Mouse (Mus musculus): ENCODE data around the gene Olfr70. TPM values are rescaled to one million over a fixed set of nuclear protein-coding genes. Genes with fewer than 3 reads are reported as not detected.
A peak's percentile ranks its signal among the peaks of the same experiment; 100 is the strongest.

Gene Olfr70
- total RNA-seq, 2 experiments from 2014 or later, result not detected

GRCm38 (mm10) chr4:43653161-43654015 lies 47.2 kb downstream of the Olfr70 start, which contains the start of gene Spag8:
Gene Spag8, minus strand, starts transcription at chr4:43653594.
- DNase-seq, result peak in 1 of 2 experiments; percentile 35

- DNase-seq, result no peak
Measured at GRCm38 (mm10) chr4:43652726-43653125, 47.9 kb downstream of the Olfr70 start.

GRCm38 (mm10) chr4:43649783-43650182 lies 50.8 kb downstream of the Olfr70 start:
- no peak for DNase-seq

Other genes starting within 250 kb of the Olfr70 start
- gene Cd72, start 246.2 kb downstream of the Olfr70 start, total RNA-seq (2021), result not detected
- not detected for gene Sit1, start 217.1 kb downstream of the Olfr70 start, total RNA-seq (2021)
- 10 to 100 TPM; 25.0 to 26.0 TPM for gene Ccdc107, start 207.9 kb downstream of the Olfr70 start, total RNA-seq (2021)
- under 1 TPM; 0.56 to 0.82 TPM for gene Arhgef39, start 201.1 kb downstream of the Olfr70 start, total RNA-seq (2021)
- under 1 TPM; 0.17 to 0.35 TPM for gene Car9, start 193.8 kb downstream of the Olfr70 start, total RNA-seq (2021)
- 1 to 10 TPM; 4.8 to 6.9 TPM for gene Tpm2, start 177.0 kb downstream of the Olfr70 start, total RNA-seq (2021)
- gene Creb3, start 138.5 kb downstream of the Olfr70 start, total RNA-seq (2021), result 10 to 100 TPM; 72.6 to 73.2 TPM
- gene Tln1, start 138.1 kb downstream of the Olfr70 start, total RNA-seq (2021), result 10 to 100 TPM; 44.8 to 49.0 TPM
- 10 to 100 TPM; 43.2 to 51.2 TPM for gene Rgp1, start 122.1 kb downstream of the Olfr70 start, total RNA-seq (2021)
- 10 to 100 TPM; 58.8 to 59.6 TPM for gene Gba2, start 121.9 kb downstream of the Olfr70 start, total RNA-seq (2021)
- not detected for gene Msmp, start 116.3 kb downstream of the Olfr70 start, total RNA-seq (2021)
- gene Npr2, start 68.9 kb downstream of the Olfr70 start, total RNA-seq (2021), result 10 to 100 TPM; 51.6 to 59.1 TPM
- gene Spag8, start 47.2 kb downstream of the Olfr70 start, total RNA-seq (2021), result 1 to 10 TPM in 1 of 2 experiments, under 1 TPM in 1; 0.87 to 1.4 TPM
- gene Hint2, start 44.3 kb downstream of the Olfr70 start, total RNA-seq (2021), result 10 to 100 TPM; 29.6 to 33.2 TPM
- gene Tmem8b, start 31.8 kb downstream of the Olfr70 start, total RNA-seq (2021), result 10 to 100 TPM; 66.7 to 67.3 TPM
- gene Fam221b, start 31.7 kb downstream of the Olfr70 start, total RNA-seq (2021), result 1 to 10 TPM; 1.3 to 1.5 TPM
- gene Olfr71, start 9.4 kb upstream of the Olfr70 start, total RNA-seq (2021), result not detected
- 1 to 10 TPM in 1 of 2 experiments, under 1 TPM in 1; 0.47 to 1.2 TPM for gene Hrct1, start 26.4 kb upstream of the Olfr70 start, total RNA-seq (2021)
- 1 to 10 TPM in 1 of 2 experiments, under 1 TPM in 1; 0.61 to 1.1 TPM for gene Spaar, start 29.2 kb upstream of the Olfr70 start, total RNA-seq (2021)
- gene Olfr159, start 70.2 kb upstream of the Olfr70 start, total RNA-seq (2021), result not detected
- not detected for gene Olfr156, start 123.1 kb upstream of the Olfr70 start, total RNA-seq (2021)
- gene Olfr157, start 139.4 kb upstream of the Olfr70 start, total RNA-seq (2021), result not detected
- gene Olfr155, start 150.8 kb upstream of the Olfr70 start, total RNA-seq (2021), result not detected
- 1 to 10 TPM; 5.8 to 7.5 TPM for gene Reck, start 174.7 kb upstream of the Olfr70 start, total RNA-seq (2021)

Measured in layer of hippocampus, postnatal 36 days (tissue).